ENCODE assay signal across 8 mouse cellular contexts in genomic region chr12:17727676-17728339, GRCm38 (mm10). TPM values are rescaled to one million over a fixed set of nuclear protein-coding genes. Genes with fewer than 3 reads are reported as not detected.
DNase-seq lines count a peak whose midpoint lies in the region; ATAC-seq lines count a peak whose summit lies in the region.

No protein-coding gene starts in this region.

- peaks cover 74% of the 10 kb centered on the region for H3K4me1 ChIP-seq in megakaryocyte, embryonic 14.5 days
- peaks cover 27% of the 10 kb centered on the region for H3K4me1 ChIP-seq in forebrain, embryonic 16.5 days (replicated peaks; ENCODE audit: control insufficient read depth, insufficient read depth, low read length)
- peaks cover 81% of the 10 kb centered on the region for H3K4me1 ChIP-seq in lung, embryonic 15.5 days

- H3K4me2 ChIP-seq in forebrain, embryonic 16.5 days (ENCODE audit: low read length) = no peak overlapping the region
- H3K4me2 ChIP-seq in lung, embryonic 15.5 days = peak overlapping the region; percentile 28

- no peak overlapping the region for H3K9ac ChIP-seq in forebrain, embryonic 16.5 days (replicated peaks; ENCODE audit: low read depth, low read length)
- no peak overlapping the region for H3K9ac ChIP-seq in lung, embryonic 15.5 days

- peak overlapping the region; percentile 10 for H3K4me3 ChIP-seq in megakaryocyte, embryonic 14.5 days (replicated peaks)
- no peak overlapping the region for H3K4me3 ChIP-seq in forebrain, embryonic 16.5 days (replicated peaks; ENCODE audit: low read length)
- H3K4me3 ChIP-seq in lung, embryonic 15.5 days = no peak overlapping the region

- WGBS in forebrain, embryonic 16.5 days = 64% methylated on average over 13 of the region's 13 CpGs
- WGBS in lung, embryonic 15.5 days = 29% methylated on average over 13 of the region's 13 CpGs

- peak overlapping the region; percentile 39 for H3K27ac ChIP-seq in forebrain, embryonic 16.5 days (ENCODE audit: low read length)
- peak overlapping the region; percentile 69 for H3K27ac ChIP-seq in lung, embryonic 15.5 days

- H3K27me3 ChIP-seq in megakaryocyte, embryonic 14.5 days (replicated peaks) = no peaks in the 10 kb centered on the region
- no peaks in the 10 kb centered on the region for H3K27me3 ChIP-seq in forebrain, embryonic 16.5 days (replicated peaks; ENCODE audit: control insufficient read depth, insufficient read depth, low read length)
- no peaks in the 10 kb centered on the region for H3K27me3 ChIP-seq in lung, embryonic 15.5 days

- no peak for ATAC-seq in megakaryocyte, adult 5-6 weeks (ENCODE audit: poor library complexity, severe bottlenecking)
- no peak for ATAC-seq in forebrain, embryonic 16.5 days
- peak; percentile 39; the same call in 1 of the 2 replicates for ATAC-seq in lung, embryonic 15.5 days (ENCODE audit: borderline replicate concordance, extremely low read depth, low FRiP score, low TSS enrichment)

- H3K9me3 ChIP-seq in megakaryocyte, embryonic 14.5 days = peaks cover 15% of the 10 kb centered on the region
- no peaks in the 10 kb centered on the region for H3K9me3 ChIP-seq in forebrain, embryonic 16.5 days (ENCODE audit: control insufficient read depth, low read length)
- H3K9me3 ChIP-seq in lung, embryonic 15.5 days = no peaks in the 10 kb centered on the region

- peak; percentile 62 for DNase-seq in kidney, adult 18-20 months
- DNase-seq in urinary bladder, postnatal 36 days (ENCODE audit: low spot score in 2 of 2) = peak; percentile 23 to 54
- DNase-seq in left cerebral cortex, adult 11 months (ENCODE audit: low spot score) = no peak
- DNase-seq in right cerebral cortex, postnatal 4 days = no peak

- peaks cover 71% of the 10 kb centered on the region for H3K36me3 ChIP-seq in megakaryocyte, embryonic 14.5 days (replicated peaks; ENCODE audit: low read length)
- no peaks in the 10 kb centered on the region for H3K36me3 ChIP-seq in forebrain, embryonic 16.5 days (ENCODE audit: control insufficient read depth, insufficient read depth)
- H3K36me3 ChIP-seq in lung, embryonic 15.5 days = no peaks in the 10 kb centered on the region

RNA-seq across cellular contexts. Expression of gene Hpcal1, which starts 37.2 kb away (rescaled TPM):
- 27.1 and 40.6 TPM in 2 replicates for polyA plus RNA-seq in megakaryocyte, embryonic 14.5 days (2012; ENCODE audit: insufficient read depth, low replicate concordance)
- 182 and 187 TPM in 2 replicates for total RNA-seq in megakaryocyte, adult 5-6 weeks (2015)
- 63.8 and 76.0 TPM in 2 replicates for total RNA-seq in megakaryocyte, adult 5-6 weeks (2017)
- 34.6 and 47.1 TPM in 2 replicates for polyA plus RNA-seq in forebrain, embryonic 16.5 days (2015; fragmentation: Nextera tagmentation; extraction: Ambion mirVana)
- 62.0 and 72.2 TPM in 2 replicates for polyA plus RNA-seq in lung, embryonic 15.5 days (2015; fragmentation: Nextera tagmentation; extraction: Ambion mirVana)

Comparison
In these comparisons a context has a peak if more than half of its experiments do, and no peak if none do; other contexts are left out.
1. DNase-seq: peak in kidney, adult 18-20 months (single experiment) and urinary bladder, postnatal 36 days (2 of 2); none in left cerebral cortex, adult 11 months (single experiment) and right cerebral cortex, postnatal 4 days (single experiment).